Mouse (Mus musculus) ovary, adult 18-20 months (tissue): Measurements from ENCODE around the gene Amer3.
"Not testable (repeated sequence)": the region's sequence is repeated elsewhere in the genome, so short reads cannot be mapped to it uniquely, and the experiment has no call there.

Experiments
- DNase-seq: peaks from one replicate; pipeline ENCODE4 v3.0.0; 2022; ENCODE audit warnings: low spot score, mixed read lengths

The Amer3 gene

GRCm38 (mm10) chr1:34601323-34602047, 22.0 kb downstream of the Amer3 start:
- DNase-seq, result no peak

GRCm38 (mm10) chr1:34602363-34602762, 22.9 kb downstream of the Amer3 start:
- DNase-seq, result no peak

GRCm38 (mm10) chr1:34613801-34614200, 34.3 kb downstream of the Amer3 start:
- DNase-seq, result no peak

- not testable (repeated sequence) for DNase-seq
Observed at GRCm38 (mm10) chr1:34620116-34620515, 40.7 kb downstream of the Amer3 start.

- not testable (repeated sequence) for DNase-seq
Observed at GRCm38 (mm10) chr1:34620761-34621160, 41.3 kb downstream of the Amer3 start.

- DNase-seq, result no peak
Observed at GRCm38 (mm10) chr1:34635711-34636110, 56.3 kb downstream of the Amer3 start.
